Mouse (Mus musculus) testis, adult 2 months (tissue): Measurements from ENCODE around the gene Sympk.

Experiments
- CTCF ChIP-seq: fragments of 200-500 bp; IDR thresholded peaks from 2 replicates; pipeline ENCODE4 v1.5.1; 2012; ENCODE audit warnings: low read depth, mild to moderate bottlenecking, inconsistent platforms, low read length, moderate library complexity; ENCODE audit not compliant: control insufficient read depth, insufficient read depth, insufficient replicate concordance
- POLR2A ChIP-seq: fragments of 200-500 bp; IDR thresholded peaks from 2 replicates; pipeline ENCODE4 v1.6.1; 2012; ENCODE audit warnings: low read depth, mild to moderate bottlenecking, inconsistent platforms, low read length, moderate library complexity; ENCODE audit not compliant: control insufficient read depth

DNA sequence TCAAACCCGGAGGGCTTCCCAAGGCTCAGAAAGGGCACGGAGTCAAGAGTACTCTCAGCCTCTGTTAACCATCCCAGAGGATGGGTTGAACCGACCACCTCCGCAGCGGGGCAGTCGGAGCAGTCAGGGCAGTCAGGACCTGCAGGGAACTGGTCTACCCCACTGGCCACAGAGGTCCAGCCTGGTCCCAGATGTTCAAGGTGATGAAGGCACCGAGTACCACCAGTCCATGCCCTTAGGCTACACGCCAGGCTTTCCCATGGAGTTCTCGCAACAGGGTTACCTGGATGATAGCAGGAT, 30.6 kb downstream of the Sympk start:
- TF ChIP-seq POLR2A (no peak), CTCF (no peak)
